Mouse (Mus musculus) activated CD4-positive, CD25-positive, alpha-beta regulatory T cell, adult 4 months (primary cell): ENCODE results near the gene D10Wsu102e. TPM values are rescaled to one million over a fixed set of nuclear protein-coding genes. Genes with fewer than 3 reads are reported as not detected.

Experiments
- polyA plus RNA-seq, 2 experiments: library from polyadenylated mRNA; unstranded; fragments of 100-300 nt; shearing (Covaris generic); gene quantifications; one replicate each; pipeline ENCODE4 v1.2.1; 2017

The D10Wsu102e gene
- polyA plus RNA-seq, 2 experiments from 2014 or later: 0.92 to 0.98 TPM

Other genes with a start within 250 kb of the D10Wsu102e start
- 1 to 10 TPM in 1 of 2 experiments, under 1 TPM in 1; 0.29 to 1.1 TPM for gene Slc41a2, start 22.3 kb upstream of the D10Wsu102e start, polyA plus RNA-seq
- not detected for gene Aldh1l2, start 173.9 kb downstream of the D10Wsu102e start, polyA plus RNA-seq
- gene Washc4, start 183.5 kb downstream of the D10Wsu102e start, polyA plus RNA-seq: 10 to 100 TPM; 26.7 to 30.8 TPM